In genomic region chr2:37780270-37780929, GRCm38 (mm10) we compare ENCODE assay signal across 8 mouse cellular contexts. TPM values are rescaled to one million over a fixed set of nuclear protein-coding genes. Genes with fewer than 3 reads are reported as not detected.
DNase-seq lines count a peak whose midpoint lies in the region; ATAC-seq and TF ChIP-seq lines count a peak whose summit lies in the region.

No protein-coding gene starts in this region.

- in situ Hi-C loops in ES-E14 (cut with MboI; ENCODE audit: low sequenced_read_pairs in 2 of 2, unreplicated experiment in 2 of 2) = no loop called here

- no peak overlapping the region for H3K4me3 ChIP-seq in ES-E14 (ENCODE audit: insufficient read depth in 1 of 2, low read depth in 1 of 2, low read length in 2 of 2, poor library complexity in 1 of 2, severe bottlenecking in 1 of 2)
- peak overlapping the region; percentile 27 to 29 for H3K4me3 ChIP-seq in heart, embryonic 14.5 days (ENCODE audit: control insufficient read depth in 1 of 2, insufficient read depth in 1 of 2, low read depth in 1 of 2, low read length in 2 of 2)

- peak; percentile 69 for DNase-seq in ES-E14 (ENCODE audit: low read depth, low spot score)
- peak; percentile 86 for DNase-seq in c-Kit-positive CD71-positive TER-119-positive erythroid progenitor cells, embryonic 14.5 days (ENCODE audit: low spot score)
- peak; percentile 72 for DNase-seq in kidney, postnatal 10 days
- peak; percentile 62 to 71 for DNase-seq in lung, postnatal 4 days
- DNase-seq in spleen, postnatal 10 days (ENCODE audit: low spot score in 2 of 2) = peak; percentile 61 to 87
- no peak for DNase-seq in cerebellum, adult 8-10 months
- DNase-seq in layer of hippocampus, postnatal 25 days (ENCODE audit: extremely low spot score in 1 of 2, low spot score in 1 of 2) = no peak

- no peak overlapping the region for H3K27ac ChIP-seq in ES-E14 (ENCODE audit: insufficient read depth, low read depth, low read length, poor library complexity, severe bottlenecking)
- peak overlapping the region; percentile 7 to 42; a peak in 3 of 4 replicates for H3K27ac ChIP-seq in heart, embryonic 14.5 days (replicated peaks in 1 of 2; ENCODE audit: control insufficient read depth in 1 of 2, insufficient read depth in 1 of 2, low read depth in 2 of 2, low read length in 2 of 2)

- peak; percentile 58 for ATAC-seq in heart, embryonic 14.5 days (ENCODE audit: insufficient number of reproducible peaks, insufficient read depth, low FRiP score, low read depth)

- 0 out of 2 replicates have a peak, but pooled peaks cover 3% of the 10 kb centered on the region for H3K27me3 ChIP-seq in heart, embryonic 14.5 days (ENCODE audit: control insufficient read depth, insufficient read depth, low read length)

- H3K4me2 ChIP-seq in heart, embryonic 14.5 days (ENCODE audit: low read length) = peak overlapping the region; percentile 63

- 2% methylated on average over 14 of the region's 14 CpGs for WGBS in heart, embryonic 14.5 days

- H3K4me1 ChIP-seq in ES-E14 (ENCODE audit: control insufficient read depth in 2 of 2, insufficient read depth in 2 of 2, low read length in 2 of 2, poor library complexity in 1 of 2) = peaks cover 1 to 31% of the 10 kb centered on the region in 2 experiments; a peak in 1 of 4 replicates
- peaks cover 46 to 50% of the 10 kb centered on the region in 2 experiments for H3K4me1 ChIP-seq in heart, embryonic 14.5 days (ENCODE audit: control insufficient read depth in 2 of 2, insufficient read depth in 2 of 2, low read length in 2 of 2)

- H3K9me3 ChIP-seq in ES-E14 (ENCODE audit: control insufficient read depth, insufficient read depth, low read depth, low read length) = no peaks in the 10 kb centered on the region
- no peaks in the 10 kb centered on the region for H3K9me3 ChIP-seq in heart, embryonic 14.5 days (ENCODE audit: control insufficient read depth, low read length)

- H3K36me3 ChIP-seq in ES-E14 (ENCODE audit: control insufficient read depth, insufficient read depth, low read length, poor library complexity, severe bottlenecking) = no peaks in the 10 kb centered on the region
- H3K36me3 ChIP-seq in heart, embryonic 14.5 days (ENCODE audit: control insufficient read depth, insufficient read depth, low read length) = no peaks in the 10 kb centered on the region

- H3K9ac ChIP-seq in ES-E14 (ENCODE audit: insufficient read depth, low read depth, low read length, poor library complexity, severe bottlenecking) = no peak overlapping the region
- H3K9ac ChIP-seq in heart, embryonic 14.5 days (ENCODE audit: low read length) = peak overlapping the region; percentile 31; the same call in 1 of the 2 replicates

TF ChIP-seq in ES-E14, 5 proteins besides CTCF, POLR2A, EP300 and RAD21:
- no peak for TF ChIP-seq HCFC1 (IDR thresholded peaks at IDR 0.05; ENCODE audit: borderline replicate concordance, insufficient read depth, low read length)
- no peak for TF ChIP-seq MAFK (IDR thresholded peaks at IDR 0.05; ENCODE audit: insufficient read depth, low read depth, low read length)
- TF ChIP-seq ZNF384 (IDR thresholded peaks at IDR 0.05; ENCODE audit: low read depth, low read length) = no peak
- no peak for TF ChIP-seq CHD2 (IDR thresholded peaks at IDR 0.05; ENCODE audit: low read depth, low read length)
- TF ChIP-seq ZC3H11A (IDR thresholded peaks at IDR 0.05; ENCODE audit: borderline replicate concordance, low read depth, low read length) = no peak

RNA-seq across cellular contexts. Expression of gene Crb2, which starts 4.4 kb away (rescaled TPM):
- total RNA-seq in ES-E14 (2012; rRNA removed) = 1.3 and 1.7 TPM in 2 replicates
- 2.2 and 2.4 TPM in 2 replicates for polyA plus RNA-seq in heart, embryonic 14.5 days (2014; fragmentation: Nextera tagmentation; extraction: Ambion mirVana)
- 1 to 10 TPM; 3.8 to 4.8 TPM for total RNA-seq in layer of hippocampus, postnatal 25 days (2021)

Comparison
In these comparisons a context has a peak if more than half of its experiments do, and no peak if none do; other contexts are left out.
1. DNase-seq: peak in ES-E14 (single experiment), c-Kit-positive CD71-positive TER-119-positive erythroid progenitor cells, embryonic 14.5 days (single experiment), kidney, postnatal 10 days (single experiment), lung, postnatal 4 days (2 of 2) and spleen, postnatal 10 days (2 of 2); none in cerebellum, adult 8-10 months (single experiment) and layer of hippocampus, postnatal 25 days (0 of 2).
2. H3K4me3 ChIP-seq: peak in heart, embryonic 14.5 days (2 of 2); none in ES-E14 (0 of 2).